Mouse (Mus musculus): Measurements from ENCODE around the gene Opcml.

Opcml gene

DNA sequence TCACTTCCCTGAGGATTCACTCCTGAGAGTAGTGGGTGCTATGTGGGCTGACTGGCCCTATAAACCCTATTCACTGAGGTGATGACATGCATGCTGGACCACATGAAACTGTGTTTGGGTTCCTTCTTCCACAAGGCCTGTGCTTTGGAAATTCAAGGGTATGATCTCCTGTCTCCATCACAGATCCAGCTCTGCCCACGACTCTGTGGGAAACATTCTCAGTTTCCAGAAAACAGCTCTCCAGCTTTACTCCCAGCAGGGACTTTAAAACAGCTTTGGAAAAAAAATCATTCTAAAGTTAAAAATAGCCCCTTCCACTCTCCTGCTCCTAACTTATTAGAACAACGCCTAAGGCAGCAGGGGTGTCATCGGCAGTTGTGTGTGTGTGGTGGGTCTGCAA, 491.0 kb downstream of the Opcml start:
- POLR2A ChIA-PET: no interaction called here
- CTCF ChIA-PET: interaction anchor here in 1 of 4 experiments (1.6 kb wide), 1 partner anchor 20 kb away, joined by 4 read pairs; no protein-coding TSS in a partner anchor

DNA sequence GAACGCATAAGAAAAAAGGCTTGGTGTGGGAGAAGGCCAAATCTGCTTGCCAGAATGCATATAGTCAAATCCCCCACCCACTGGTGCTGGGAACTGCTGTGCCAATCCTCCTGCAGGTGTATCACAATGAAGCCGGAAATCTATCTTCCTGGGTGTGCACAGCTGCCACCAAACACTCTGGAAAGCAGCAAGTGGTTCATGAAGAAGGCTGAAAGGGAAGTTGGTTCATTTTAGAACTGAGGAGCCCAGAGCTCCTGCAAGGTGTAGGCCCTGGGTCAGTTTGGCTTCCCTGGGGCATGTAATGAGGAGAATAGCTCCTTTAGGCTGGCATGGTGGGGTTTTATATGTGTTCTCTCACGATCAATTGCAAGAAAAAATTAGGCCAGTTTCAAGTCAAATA, 494.4 kb downstream of the Opcml start:
- ChIA-PET POLR2A (no interaction called here), CTCF (no interaction called here)

DNA sequence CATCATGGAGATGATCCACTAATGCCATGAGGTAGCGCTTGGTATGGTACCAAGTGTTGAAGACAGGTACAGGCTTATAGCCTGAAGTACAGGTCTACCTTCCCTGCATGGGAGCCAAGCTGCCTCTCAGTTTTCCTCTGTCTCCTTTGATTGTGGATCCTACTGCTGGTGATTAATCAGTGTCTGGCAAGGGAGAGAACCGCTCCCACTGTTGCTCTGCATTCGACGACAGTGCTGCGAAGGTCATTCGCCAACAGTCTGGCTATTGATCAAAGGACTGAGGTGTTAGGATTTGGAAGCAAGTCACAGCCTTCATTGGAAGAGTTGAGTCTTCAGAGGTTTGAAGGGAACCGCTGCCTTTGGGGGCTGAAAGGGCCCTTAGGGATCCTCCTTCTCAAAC, 495.8 kb downstream of the Opcml start:
- CTCF ChIA-PET: no interaction called here
- POLR2A ChIA-PET: no interaction called here

DNA sequence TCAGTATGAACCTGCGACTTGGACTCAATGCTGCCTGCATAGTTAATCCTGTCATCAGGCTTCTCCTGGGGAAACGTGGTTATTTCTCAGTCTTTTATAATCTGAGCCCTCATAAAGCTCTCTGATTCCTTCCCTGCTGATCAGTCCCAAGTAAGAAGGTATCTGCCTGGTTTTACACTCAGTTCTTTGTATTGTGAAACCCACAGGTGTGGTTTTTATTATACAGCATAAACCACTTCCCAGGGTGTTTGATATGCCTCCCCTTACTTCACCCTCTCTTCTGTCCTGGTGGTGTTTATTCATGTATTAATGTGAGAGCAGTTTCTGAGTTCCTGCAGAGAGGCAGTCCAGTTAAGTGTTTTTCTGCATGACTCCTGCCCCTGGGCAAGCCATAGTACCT, 496.9 kb downstream of the Opcml start:
- ChIA-PET POLR2A (no interaction called here), CTCF (no interaction called here)

DNA sequence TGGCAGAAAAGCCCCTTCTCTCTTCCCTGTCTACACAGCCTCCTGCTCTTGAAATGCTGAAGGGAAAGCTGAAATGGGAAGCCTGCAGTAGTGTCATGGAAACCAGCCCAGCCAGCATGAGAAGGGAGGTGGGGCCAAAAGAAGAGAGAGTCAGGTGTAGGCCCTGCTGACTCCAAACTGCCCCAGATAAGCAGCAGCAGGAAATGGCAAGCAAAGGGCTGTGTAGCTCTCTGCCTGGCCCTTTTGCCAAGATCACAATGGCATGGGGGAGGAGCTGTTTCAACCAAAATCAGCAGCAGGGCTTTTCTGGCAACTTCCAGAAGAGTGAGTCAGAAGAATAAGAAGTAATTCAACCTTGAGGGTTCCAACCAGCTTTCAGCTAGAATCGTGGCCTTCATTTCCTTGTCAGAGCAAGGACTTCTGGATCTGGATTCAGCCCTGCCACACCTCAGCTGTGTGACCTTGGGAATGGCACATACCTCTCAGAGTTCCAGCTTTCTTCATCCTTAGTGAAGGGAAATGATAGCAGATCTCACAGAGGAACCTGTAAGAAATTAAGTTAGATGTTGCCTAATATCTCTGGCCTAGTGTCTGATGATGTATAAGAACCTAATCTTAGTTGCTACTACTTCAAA, 499.2 kb downstream of the Opcml start:
- ChIA-PET POLR2A (no interaction called here), CTCF (interaction anchor here in 2 of 4 experiments (0.6 kb wide), 2 partner anchors 25 to 116 kb away, joined by 3 to 10 read pairs; no protein-coding TSS in a partner anchor)

DNA sequence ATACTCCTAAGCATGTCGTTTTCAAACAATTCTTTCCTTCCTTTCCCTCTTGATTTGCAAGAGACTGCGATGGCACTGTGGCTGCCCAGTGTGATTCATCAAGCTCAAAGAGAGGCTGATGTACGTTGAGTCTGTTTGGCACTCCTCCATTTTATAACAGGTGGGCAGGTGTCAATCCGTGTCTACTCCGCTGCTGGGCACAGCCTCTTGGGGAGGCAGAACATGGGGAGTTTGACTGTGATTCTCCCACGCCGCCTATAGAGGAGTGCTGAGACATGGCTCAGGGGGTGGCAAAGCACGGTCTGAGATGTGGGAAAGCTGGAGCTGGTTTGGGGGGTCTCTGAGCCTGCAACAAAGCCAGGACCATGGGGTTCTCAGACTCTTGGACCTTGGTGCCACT, 513.1 kb downstream of the Opcml start:
- POLR2A ChIA-PET: no interaction called here
- CTCF ChIA-PET: no interaction called here

DNA sequence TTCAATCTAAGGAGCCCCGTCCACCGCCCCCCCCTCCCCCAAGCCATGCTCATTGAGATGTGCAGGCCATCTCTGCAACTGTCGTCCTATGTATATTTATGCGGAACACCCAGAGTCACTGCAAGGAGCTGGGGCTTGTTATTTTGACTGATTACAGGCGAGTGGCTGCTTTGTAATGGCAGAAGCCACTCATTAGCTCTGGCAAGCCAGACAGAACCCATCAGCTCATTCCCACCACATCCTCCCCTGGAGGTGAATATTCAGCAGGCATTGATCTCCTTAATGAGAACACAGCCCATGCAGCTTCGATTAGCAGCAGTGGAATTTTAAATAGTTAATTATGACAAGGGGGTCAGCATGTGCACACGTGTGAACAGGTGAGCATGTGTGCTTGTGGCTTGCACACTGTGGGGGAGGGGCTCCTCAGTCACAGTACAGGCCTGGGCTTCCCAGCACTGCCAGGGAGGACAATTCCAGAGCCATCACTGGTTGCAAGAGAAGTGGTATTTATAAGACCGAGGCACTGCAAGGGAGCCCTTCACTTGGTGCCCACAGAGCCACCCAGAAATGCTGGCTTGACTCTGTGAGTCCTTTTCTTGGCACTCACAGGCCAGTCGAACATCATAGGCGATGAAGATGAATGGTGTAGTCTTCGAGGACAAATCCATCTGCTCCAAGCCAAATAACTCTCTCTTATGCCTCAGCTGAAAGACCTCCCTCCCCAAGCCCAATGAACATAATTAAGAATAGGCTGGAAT, 516.0 kb downstream of the Opcml start:
- ChIA-PET CTCF (no interaction called here), POLR2A (no interaction called here)

DNA sequence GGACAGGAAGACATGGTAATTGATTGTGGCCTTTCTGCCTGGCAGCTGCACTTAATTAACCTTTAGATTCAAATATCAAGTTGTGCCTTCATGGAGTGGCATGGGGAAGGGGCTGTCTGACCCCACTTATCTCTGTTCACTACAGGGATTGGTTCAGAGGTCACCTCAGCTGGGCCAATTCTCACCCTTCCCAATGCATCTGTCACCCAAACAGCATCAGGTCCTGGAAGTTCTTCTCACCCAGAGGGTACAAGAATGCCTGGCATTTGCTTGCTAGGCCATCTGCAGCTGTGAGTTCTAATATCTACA, 516.5 kb downstream of the Opcml start:
- POLR2A ChIA-PET: no interaction called here
- CTCF ChIA-PET: no interaction called here

DNA sequence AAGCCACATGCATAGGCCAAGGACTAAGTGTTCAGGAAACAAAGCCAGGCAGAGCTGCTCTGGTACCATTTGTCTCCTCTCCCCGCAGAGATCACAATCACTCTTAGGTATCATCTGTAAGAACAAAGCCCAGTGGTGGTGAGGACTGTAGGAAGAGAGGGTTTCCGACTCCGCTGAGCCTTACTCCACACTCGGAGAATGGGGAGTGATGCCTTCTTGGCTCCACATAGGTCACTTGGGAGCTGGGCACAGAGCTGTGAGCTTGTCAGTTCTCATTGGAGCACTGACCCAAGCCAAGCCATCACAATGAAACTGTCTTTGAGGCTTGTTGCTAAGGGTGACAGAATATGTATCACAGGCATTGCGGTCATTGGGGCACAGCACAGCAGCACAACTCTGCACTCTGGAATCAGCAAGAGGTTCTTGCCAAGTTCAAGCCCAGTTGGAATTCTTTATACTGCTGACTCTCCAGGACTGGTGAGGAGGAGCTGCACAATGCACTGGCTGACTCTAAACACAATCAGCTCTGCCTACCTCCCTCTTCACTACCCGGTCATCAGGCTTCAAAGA, 517.0 kb downstream of the Opcml start:
- CTCF ChIA-PET: no interaction called here
- POLR2A ChIA-PET: no interaction called here

DNA sequence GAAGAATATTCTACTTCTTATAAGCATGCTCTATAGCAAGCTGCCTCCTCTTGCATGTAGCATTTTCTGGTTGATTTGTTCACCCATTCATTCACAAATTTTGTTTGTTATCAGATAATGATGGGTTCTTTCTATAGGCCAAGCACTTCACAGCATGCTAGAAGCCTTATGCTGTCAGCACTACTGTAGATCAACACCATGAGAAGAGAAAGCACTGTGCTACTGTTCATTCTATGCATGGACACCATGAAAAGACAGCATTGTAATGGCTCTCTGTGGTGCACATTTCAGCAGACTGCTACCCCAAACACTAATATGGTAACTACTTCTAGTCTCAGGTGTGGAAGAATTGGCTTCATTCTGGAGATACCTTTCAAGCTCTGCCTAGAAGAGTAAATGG, 527.3 kb downstream of the Opcml start:
- ChIA-PET CTCF (interaction anchor here in 2 of 4 experiments (0.6 to 0.9 kb wide), 2 partner anchors 87 to 447 kb away, joined by 4 to 13 read pairs; no protein-coding TSS in a partner anchor), POLR2A (no interaction called here)

DNA sequence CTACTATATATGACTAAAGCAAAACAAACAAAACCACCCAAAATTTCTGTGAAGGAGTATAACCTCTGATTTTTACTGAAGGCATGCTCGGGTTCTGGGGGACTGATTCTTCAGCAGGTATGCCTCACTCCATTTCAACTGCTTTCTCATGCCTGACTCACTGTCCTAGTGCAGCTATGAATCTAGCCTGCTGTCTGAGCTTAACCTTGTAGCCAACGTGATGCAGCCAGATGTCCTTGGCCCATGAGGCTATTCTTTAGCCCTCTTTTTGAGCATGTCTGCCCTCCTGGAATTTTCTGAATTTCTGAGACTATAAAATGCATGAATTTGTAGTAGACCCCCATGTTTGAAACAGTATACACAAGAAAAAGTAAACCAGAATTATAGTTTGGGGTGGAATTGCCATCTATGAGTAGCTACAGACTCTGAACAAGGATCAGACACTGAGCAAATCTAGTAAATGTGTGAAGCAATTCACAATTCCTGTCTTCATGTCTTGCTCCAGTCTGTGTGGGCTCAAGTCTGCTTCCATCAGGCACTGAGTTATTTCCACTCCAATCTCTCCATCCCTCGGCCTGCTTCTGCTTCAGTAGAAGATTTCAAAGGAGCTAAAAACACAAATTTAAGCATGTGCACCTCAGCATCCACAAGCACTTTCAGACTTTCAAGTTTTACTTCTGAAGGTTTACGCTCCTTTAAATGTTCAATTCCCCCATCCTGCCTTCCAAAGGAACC, 528.6 kb downstream of the Opcml start:
- ChIA-PET CTCF (no interaction called here), POLR2A (interaction anchor here in 1 of 4 experiments (0.6 kb wide), 1 partner anchor 21 kb away, joined by 3 read pairs; no protein-coding TSS in a partner anchor)

DNA sequence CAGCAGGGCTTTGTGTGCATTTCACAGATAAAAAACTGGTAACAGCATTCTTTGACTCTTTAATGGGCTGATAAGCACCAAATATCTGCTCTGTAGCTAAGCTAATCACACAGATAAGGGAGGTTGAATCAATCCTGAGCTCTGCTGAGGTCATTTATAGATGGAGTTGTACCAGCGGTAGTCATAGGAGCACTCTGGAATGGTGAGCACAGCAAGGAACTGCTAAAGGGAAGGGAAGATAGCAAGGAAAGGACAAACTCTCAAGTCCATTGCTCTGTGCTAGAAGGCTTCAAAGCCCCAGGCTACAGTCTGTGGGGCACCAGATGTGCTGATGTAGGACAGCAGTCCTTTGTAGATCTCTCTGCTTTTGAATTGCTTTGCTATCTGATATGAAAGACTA, 529.2 kb downstream of the Opcml start:
- ChIA-PET POLR2A (no interaction called here), CTCF (no interaction called here)

DNA sequence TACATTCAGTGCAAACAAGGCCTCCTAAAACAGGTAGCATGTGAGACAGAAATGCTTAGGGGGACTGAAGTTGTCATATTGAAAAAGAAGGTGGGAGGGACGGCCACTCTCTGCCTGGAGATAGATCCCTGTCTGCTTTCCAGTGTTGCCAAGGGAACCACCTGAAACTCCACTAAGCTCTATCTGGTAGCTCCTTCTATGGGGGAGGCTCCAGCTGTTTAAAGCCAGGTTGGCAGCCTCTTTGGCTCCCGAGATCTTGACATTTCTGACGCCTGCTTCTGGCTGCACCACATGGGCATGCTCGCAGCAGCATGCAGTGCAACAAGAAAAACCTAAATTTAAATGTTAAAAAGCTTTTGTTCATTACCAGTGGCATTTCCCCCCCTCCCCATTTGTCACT, 537.4 kb downstream of the Opcml start:
- CTCF ChIA-PET: interaction anchor here in 1 of 4 experiments (0.6 kb wide), 1 partner anchor 78 kb away, joined by 3 read pairs; no protein-coding TSS in a partner anchor

DNA sequence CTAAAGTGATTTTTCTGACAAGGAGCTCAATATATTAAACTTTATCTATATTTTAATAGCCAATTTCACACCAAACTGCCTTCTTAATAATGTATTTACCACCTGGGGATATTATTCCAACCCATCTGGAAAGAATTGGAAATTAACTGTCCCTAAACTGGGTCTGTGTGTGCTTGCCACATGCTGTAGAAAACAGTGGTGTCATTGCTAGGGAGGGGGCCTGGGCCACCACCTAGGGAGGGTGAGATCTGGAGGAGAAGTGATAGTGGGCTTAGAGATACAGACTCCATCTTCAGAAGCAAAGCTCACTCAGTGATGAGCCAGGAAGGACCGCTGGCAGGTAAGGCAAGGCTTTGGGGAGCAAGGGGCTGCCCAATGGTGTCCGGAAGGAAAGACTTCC, 537.9 kb downstream of the Opcml start:
- POLR2A ChIA-PET: no interaction called here
- CTCF ChIA-PET: interaction anchor here in 1 of 4 experiments (0.6 kb wide), 1 partner anchor 77 kb away, joined by 3 read pairs; no protein-coding TSS in a partner anchor

More for the DNA sequence above, 537.4 kb downstream of the Opcml start:
- POLR2A ChIA-PET: no interaction called here

DNA sequence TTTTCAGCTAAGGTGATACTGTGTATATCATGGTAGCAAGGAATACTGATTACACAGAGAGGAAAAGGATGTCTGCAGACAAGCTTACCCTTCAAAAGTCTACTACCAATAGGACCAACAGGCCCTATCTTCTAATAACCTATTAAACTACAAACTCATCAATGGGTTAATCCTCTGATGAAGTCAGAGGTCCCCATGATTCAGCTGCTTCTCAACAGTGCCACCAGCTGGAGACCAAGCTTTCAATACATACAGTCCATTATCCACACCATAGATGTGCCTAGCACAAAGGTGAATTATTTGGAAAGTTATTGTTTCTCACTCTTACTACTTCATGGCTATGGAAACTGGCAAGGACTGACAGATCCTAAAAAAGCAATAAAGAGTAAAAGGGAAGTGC, 538.9 kb downstream of the Opcml start:
- ChIA-PET POLR2A (no interaction called here), CTCF (no interaction called here)

DNA sequence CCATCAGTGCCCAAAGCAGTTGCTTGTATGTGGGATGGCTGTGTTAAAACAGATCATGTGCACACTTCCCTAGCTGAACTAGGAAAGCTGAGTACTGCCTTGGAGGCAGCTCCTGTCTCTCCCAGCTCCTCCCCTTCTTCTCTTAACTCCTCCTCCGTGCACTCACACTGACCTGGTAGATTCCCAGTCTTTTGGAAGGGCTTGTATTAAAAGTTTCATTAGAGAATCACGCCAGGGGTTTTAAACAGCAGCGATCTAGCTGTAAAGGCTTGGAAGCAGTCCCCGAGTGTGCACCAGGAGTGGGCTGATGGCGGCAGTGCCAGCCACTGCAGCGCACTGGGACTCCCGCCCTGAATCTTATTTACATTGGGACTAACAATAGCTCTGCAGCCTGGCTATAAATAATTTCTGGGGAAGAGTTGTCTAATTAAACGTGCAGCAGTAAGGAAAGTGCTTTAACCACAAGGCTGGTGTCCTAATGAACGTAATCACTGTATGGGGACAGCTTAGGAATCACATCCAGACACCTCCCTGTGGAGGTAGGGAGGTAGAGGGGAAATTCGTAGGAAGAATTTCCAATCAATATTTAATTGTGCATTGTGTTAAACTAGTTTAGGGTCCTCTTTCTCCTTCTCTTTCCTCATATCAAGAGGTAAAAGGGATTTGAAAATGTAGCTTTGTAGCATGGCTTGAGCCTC, 546.1 kb downstream of the Opcml start:
- ChIA-PET POLR2A (no interaction called here), CTCF (no interaction called here)

DNA sequence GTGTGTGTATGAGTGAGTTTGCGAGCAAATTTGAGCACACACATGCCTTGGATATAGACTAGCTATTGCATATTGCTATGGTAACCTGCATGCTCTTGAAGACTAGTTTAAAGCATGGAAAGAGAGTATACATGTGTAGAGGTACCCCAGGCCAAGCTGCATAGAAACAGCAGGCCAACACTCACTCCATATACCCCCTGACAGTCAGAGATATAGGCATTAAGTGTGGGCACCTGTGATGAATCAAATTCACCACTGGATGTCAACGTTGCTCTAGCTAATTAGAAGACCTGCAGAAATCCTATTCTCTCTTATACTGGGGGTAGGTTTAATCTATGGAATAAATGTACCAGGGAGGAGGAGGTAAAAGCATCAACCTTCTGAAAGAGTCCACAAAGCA, 547.3 kb downstream of the Opcml start:
- ChIA-PET CTCF (no interaction called here), POLR2A (no interaction called here)

DNA sequence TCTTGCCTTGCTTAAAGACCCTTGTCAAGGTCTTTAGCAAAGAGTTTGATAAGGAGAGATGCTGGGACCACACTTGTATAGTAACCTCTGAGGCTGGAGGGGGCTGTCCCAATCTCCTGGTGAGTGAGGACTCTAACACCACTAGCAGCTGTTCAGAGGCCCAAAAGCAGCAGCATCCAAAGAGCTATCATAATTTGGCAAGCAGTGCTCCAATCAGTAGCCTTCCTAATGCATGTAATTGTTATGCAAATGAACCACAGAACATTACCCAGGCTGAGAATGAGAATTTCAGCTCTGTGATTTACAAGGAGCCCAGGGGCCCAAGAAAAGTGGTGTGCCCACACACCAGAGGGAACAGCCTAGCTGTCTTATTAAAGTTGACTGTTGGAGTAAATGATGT, 564.4 kb downstream of the Opcml start:
- POLR2A ChIA-PET: no interaction called here
- CTCF ChIA-PET: no interaction called here

DNA sequence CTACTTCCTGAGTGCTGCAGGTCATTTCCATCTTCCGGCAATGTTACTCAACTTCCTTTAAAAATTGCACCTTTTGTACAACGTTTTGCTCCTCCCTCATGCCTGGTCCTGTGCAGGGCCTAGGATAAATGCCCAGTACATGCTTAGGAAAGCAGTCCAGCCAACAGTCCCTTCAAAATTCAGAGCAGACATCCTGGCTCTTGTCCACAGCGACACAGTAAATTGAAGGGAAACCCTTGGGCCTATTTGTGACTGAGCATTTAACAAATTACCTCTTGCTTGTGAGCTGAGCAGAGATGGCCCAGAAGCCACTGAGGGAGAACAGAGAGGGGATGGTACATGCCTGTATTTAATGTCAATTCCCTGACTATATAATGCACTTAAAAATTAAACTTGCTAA, 567.4 kb downstream of the Opcml start:
- CTCF ChIA-PET: no interaction called here
- POLR2A ChIA-PET: no interaction called here

DNA sequence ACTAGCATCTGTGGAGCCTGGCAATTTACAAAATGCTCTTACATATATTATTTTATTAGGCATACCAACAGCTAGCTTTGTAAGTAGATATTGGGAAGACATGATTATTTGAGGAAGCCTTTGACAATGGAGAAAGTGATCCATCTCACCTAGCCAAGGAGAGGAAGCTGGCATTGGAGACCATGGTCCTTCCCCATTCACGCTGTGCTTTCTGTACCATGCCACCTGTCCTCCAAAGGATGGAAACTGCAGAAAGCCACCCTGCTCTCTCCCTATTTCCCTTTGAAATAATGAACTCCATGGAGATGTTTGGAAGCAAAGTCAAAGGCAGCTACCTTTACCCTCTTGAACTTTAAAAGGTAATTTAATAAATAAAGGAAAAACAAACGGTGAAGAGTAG, 570.1 kb downstream of the Opcml start:
- CTCF ChIA-PET: interaction anchor here in 2 of 4 experiments (0.8 to 1.0 kb wide), 2 partner anchors 45 to 388 kb away, joined by 3 read pairs; no protein-coding TSS in a partner anchor
- POLR2A ChIA-PET: no interaction called here

Data from embryonic stem cell, embryonic (primary cell).